Mouse (Mus musculus): Measurements from ENCODE around the gene Gpc6.

Gpc6 gene

GRCm38 (mm10) chr14:117239694-117240427 lies 314.7 kb downstream of the Gpc6 start:
- DNase-seq (ENCODE audit: low spot score), result no peak

GRCm38 (mm10) chr14:117245631-117246030 lies 320.5 kb downstream of the Gpc6 start:
- no peak for DNase-seq (ENCODE audit: low spot score)

- no peak for DNase-seq (ENCODE audit: low spot score)
Measured at GRCm38 (mm10) chr14:117256192-117256591, 331.1 kb downstream of the Gpc6 start.

GRCm38 (mm10) chr14:117265653-117266052 lies 340.5 kb downstream of the Gpc6 start:
- DNase-seq (ENCODE audit: low spot score), result no peak

- no peak for DNase-seq (ENCODE audit: low spot score)
Measured at GRCm38 (mm10) chr14:117267823-117268601, 342.9 kb downstream of the Gpc6 start.

GRCm38 (mm10) chr14:117283631-117284030 lies 358.5 kb downstream of the Gpc6 start:
- DNase-seq (ENCODE audit: low spot score), result no peak

- DNase-seq (ENCODE audit: low spot score), result no peak
Measured at GRCm38 (mm10) chr14:117293746-117294145, 368.6 kb downstream of the Gpc6 start.

GRCm38 (mm10) chr14:117296207-117296838 lies 371.2 kb downstream of the Gpc6 start:
- no peak for DNase-seq (ENCODE audit: low spot score)

- DNase-seq (ENCODE audit: low spot score), result no peak
Measured at GRCm38 (mm10) chr14:117301019-117301418, 375.9 kb downstream of the Gpc6 start.

GRCm38 (mm10) chr14:117303901-117304722 lies 379.0 kb downstream of the Gpc6 start:
- DNase-seq (ENCODE audit: low spot score), result no peak

- DNase-seq (ENCODE audit: low spot score), result no peak
Measured at GRCm38 (mm10) chr14:117304723-117305010, 379.6 kb downstream of the Gpc6 start.

GRCm38 (mm10) chr14:117309997-117310520 lies 384.9 kb downstream of the Gpc6 start:
- DNase-seq (ENCODE audit: low spot score), result no peak

- DNase-seq (ENCODE audit: low spot score), result no peak
Measured at GRCm38 (mm10) chr14:117324214-117324613, 399.1 kb downstream of the Gpc6 start.

- DNase-seq (ENCODE audit: low spot score), result no peak
Measured at GRCm38 (mm10) chr14:117332256-117332655, 407.1 kb downstream of the Gpc6 start.

- no peak for DNase-seq (ENCODE audit: low spot score)
Measured at GRCm38 (mm10) chr14:117337271-117337670, 412.2 kb downstream of the Gpc6 start.

GRCm38 (mm10) chr14:117340549-117340948 lies 415.4 kb downstream of the Gpc6 start:
- DNase-seq (ENCODE audit: low spot score), result no peak

- no peak for DNase-seq (ENCODE audit: low spot score)
Measured at GRCm38 (mm10) chr14:117344505-117344904, 419.4 kb downstream of the Gpc6 start.

GRCm38 (mm10) chr14:117346372-117346885 lies 421.3 kb downstream of the Gpc6 start:
- DNase-seq (ENCODE audit: low spot score), result no peak

GRCm38 (mm10) chr14:117351296-117351695 lies 426.2 kb downstream of the Gpc6 start:
- no peak for DNase-seq (ENCODE audit: low spot score)

GRCm38 (mm10) chr14:117361155-117361964 lies 436.2 kb downstream of the Gpc6 start:
- no peak for DNase-seq (ENCODE audit: low spot score)

- DNase-seq (ENCODE audit: low spot score), result no peak
Measured at GRCm38 (mm10) chr14:117361965-117362309, 436.8 kb downstream of the Gpc6 start.

All from ovary, postnatal 36 days (tissue).